Mouse (Mus musculus): ENCODE data around the gene Prkag2.

DNA sequence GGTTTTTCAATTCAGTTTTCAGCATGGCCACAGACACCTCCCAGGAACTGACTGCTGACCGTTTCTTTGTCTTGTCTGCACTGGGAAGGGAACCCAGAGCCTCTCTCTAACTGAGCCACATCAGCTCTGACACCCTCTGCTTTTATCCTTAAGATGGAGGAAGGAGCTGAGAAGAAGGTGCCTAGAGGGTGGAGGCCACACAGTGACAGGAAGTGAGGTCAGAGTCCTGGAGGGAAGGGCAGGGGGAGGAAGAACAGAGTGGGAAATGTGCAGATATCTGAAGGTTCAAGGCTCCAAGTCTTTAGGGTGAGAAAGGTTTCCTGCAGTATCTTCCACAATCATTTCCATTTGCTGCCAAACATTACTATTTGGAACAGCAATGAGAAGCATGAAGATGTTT is 205.6 kb downstream of the Prkag2 start:
- TF ChIP-seq POLR2A (IDR thresholded peaks at IDR 0.05; ENCODE audit: borderline replicate concordance, low read depth, low read length): no peak
- no peak for TF ChIP-seq CTCF (IDR thresholded peaks at IDR 0.05; ENCODE audit: low read depth, low read length)
